Mouse (Mus musculus): Measurements from ENCODE around the gene Hdac4.

GRCm38 (mm10) chr1:92142793-92143192 is 52.7 kb downstream of the Hdac4 start:
- TF ChIP-seq POLR2A (IDR thresholded peaks at IDR 0.05; ENCODE audit: low read depth, low read length): no peak
- no peak for TF ChIP-seq CTCF (IDR thresholded peaks at IDR 0.05; ENCODE audit: extremely low read depth, insufficient read depth, insufficient read length, insufficient replicate concordance)
